Mouse (Mus musculus): Measurements from ENCODE around the gene Pip4p1. TPM values are rescaled to one million over a fixed set of nuclear protein-coding genes. Genes with fewer than 3 reads are reported as not detected.
"Not testable (repeated sequence)": the region's sequence is repeated elsewhere in the genome, so short reads cannot be mapped to it uniquely, and the experiment has no call there.

Pip4p1 gene
- total RNA-seq (2022): 10 to 100 TPM; 19.3 to 24.5 (median 20.6) TPM

- peak; percentile 99 for DNase-seq (ENCODE audit: low spot score)
Measured at GRCm38 (mm10) chr14:50930754-50931492, at the start of gene Pip4p1, which contains the start of gene Pnp. Gene Pip4p1, minus strand, starts transcription at chr14:50930856. Gene Pnp, plus strand, starts transcription at chr14:50931082.

GRCm38 (mm10) chr14:50979631-50980030, 49.0 kb upstream of the Pip4p1 start:
- no peak for DNase-seq (ENCODE audit: low spot score)

DNA sequence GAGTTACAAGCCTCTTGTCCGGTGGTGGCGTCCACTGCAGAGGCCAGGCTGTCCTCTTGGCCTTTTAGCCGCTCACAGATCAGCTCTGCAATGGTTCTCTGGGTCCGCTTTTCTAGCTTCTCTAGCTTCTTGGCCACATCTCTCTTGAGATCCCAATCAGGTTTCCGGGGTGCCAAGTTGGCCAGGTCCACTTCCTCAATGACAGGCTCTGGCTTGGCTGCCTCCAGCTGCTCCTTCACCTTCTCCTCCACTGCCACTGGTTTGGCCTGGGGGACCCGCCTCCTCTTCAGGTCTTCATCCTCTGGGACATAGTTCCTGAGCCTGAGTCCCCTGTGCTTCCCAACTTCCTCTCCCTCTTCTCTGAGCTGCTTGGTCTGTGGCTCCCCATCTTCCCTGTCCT, 47.8 kb upstream of the Pip4p1 start:
- not testable (repeated sequence) for DNase-seq (ENCODE audit: low spot score)

DNA sequence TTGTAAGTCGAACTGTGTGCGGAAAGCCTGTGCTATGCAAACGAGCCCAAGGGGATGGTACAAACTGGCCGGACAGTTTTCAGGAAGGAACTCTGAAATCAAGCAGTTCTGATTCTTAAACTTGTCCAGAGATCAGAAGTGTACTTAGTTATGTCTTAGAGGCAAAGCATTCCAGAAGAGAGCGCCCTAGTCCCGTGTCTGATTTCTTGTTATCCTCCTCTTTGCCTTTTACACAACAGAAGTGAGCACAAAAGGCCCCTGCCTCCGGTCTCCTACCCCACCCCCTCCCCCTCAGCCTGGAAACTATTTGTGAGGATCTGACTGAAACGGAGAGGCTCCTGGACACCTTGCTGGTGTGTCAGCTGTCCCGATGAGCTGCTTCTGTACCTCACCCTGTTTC, 46.0 kb upstream of the Pip4p1 start:
- peak; percentile 47 for DNase-seq (ENCODE audit: low spot score)

GRCm38 (mm10) chr14:50975001-50975400, 44.3 kb upstream of the Pip4p1 start:
- no peak for DNase-seq (ENCODE audit: low spot score)

DNA sequence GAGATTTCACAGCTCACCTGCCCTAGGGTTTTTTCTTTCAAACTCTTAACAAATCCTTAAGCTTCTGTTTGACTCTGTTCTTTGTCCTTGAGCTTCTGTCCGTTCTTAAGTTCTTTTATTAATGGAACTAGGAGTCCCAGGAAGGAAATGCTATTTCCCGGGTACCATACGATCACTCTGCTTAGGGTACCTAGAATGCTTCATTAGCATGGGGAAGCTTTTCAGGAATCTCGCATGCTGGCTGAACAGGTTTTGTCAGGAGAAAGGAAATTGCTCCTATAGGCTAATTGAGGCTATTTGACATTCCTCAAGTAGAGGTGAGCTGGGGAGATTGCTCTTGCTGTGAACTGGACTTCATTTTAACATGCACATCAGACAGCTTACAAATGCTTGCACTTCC, 43.0 kb upstream of the Pip4p1 start:
- no peak for DNase-seq (ENCODE audit: low spot score)

DNA sequence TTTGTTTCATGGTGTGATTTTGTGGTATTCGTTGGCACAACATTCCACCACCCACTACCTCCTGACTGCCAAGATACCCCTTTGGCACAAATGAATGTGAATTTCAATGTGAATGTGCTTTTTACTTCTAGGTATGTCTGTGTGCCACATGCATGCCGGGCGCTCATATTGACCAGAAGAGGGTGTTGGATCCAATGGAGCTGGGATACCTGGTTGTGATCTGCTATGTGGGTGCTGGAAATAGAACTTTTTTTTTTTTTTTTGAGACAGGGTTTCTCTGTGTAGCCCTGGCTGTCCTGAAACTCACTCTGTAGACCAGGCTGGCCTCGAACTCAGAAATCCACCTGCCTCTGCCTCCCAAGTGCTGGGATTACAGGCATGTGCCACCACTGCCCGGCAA, 42.4 kb upstream of the Pip4p1 start:
- DNase-seq (ENCODE audit: low spot score): not testable (repeated sequence)

- DNase-seq (ENCODE audit: low spot score): no peak
Measured at GRCm38 (mm10) chr14:50970822-50971221, 40.2 kb upstream of the Pip4p1 start.

DNA sequence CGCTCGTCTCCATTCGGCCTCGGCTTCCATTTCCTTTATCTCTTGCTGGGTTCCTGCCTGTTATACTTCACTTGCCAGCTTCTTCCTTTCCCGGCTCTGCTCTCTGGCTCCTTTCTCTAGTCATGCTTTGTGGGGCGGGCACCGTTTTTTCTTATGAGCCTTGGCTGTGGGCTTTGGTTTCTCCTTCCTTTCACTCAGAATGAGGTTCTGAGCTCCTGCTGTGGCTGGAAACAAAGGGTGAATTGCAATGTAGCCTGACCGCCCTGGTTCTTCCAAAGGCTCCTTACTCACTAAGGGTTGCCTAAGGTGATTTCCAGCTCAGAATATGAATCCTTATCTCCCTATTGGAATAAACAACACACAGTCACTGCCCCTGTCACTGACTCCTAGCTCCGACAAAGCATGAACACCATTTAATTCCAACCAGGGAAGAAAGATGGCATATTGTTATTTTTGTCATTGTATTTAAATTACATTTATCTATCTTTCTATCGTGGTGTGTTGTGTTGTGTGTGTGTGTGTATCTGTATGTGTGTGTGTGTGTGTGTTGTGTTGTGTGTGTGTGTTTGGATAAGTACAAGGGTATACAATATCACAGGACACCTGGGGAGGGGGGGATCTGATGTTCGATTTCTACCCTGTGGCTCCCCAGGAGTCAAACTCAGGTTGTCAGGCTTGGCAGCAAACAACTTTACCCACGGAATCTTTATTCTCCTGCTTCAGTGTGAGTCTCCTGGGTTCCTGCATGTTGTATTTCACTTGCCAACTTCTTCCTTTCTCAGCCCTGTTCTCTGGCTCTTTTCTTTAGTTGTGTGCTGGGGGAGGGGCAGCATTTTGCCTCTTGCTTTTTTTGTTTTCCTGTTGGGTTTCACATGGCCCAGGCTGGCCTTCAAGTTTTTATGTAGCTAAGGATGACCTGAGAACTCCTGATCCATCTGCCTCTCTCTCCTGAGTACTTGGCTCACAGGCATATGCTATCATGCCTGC, 39.2 kb upstream of the Pip4p1 start:
- peak; percentile 38 for DNase-seq (ENCODE audit: low spot score)

DNA sequence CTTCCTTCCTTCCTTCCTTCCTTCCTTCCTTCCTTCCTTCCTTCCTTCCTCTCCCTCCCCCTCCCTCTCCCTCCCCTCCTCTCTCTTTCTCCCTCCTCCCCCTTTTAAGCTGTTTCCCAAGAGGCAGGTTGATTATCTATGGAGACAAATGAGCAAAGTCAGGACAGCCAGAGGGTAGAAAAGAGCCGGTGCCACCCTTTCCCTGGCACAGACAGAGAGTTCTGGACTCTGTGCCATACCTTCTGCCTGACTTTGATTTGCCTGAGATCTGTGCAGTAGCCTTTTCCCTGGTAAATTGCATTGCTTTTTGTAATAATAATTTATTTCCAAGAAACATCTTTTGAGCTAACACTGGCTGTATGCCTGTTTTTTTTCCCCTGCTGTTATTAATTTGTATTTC, 38.4 kb upstream of the Pip4p1 start:
- no peak for DNase-seq (ENCODE audit: low spot score)

DNA sequence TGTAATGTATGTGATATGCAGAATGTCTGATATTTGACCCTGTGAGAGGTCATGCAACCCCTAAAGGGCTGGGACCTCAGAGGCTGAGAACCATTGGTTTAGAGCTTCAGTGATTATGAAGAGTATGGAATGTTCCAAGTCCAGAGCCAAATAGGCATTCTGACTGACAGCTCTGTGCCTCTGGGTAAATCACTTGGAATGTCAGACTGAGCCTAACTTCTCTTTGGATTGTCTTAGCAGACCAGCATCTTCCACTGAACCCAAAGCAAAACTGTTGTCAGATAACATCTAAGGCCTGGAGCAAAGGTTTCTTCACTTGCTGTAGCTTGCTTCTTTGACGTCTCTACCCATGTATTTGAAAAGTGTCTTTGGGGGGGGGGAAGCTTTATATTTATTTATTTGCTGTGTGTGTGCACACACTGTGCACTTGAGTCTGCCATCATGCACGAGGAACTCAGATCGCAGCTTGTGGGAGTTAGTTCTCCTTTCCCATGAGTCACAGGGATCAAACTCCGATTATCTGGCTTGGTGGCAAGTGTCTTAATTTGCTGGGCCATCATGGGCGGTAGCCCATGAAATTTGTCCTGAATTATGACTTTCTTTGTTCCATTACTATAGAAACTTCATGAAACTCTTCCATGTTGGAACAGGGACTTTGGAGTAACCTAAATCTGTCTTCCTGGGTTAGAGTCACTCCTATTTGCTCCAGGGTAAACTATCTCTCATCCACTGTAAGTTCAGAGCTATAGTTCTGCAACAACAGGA, 37.7 kb upstream of the Pip4p1 start:
- no peak for DNase-seq (ENCODE audit: low spot score)

DNA sequence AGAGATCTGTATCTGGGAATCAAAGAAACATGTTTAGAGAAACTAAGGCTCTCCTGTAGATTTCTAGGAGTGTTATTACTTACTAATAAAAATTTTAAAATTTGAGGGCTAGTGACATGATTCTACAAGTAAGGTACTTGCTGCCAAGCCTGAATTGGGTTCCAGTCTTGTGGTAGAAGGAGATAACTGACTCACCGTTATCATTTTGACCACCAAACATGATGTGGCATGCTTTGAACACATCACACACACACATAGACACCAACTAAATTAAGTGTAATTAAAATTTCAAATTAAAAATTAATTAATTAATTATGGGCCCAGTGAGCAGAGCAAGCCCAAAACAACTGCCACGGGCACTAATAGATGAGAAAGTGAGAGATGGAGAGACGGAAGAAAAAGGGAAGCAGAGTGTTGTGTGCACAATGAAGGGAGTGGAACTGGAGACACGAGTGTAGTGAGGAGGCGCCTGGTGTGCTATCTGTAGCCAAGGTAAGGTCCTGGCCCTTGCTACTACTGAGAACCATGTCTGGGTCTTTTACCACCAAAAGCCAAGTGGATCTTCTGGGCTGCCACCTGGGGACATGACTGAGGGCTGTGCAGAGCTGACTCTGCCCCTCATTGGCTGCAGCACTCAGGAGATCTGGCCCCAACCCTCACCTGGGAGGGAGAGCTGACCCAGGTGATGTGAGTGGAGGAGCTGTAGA, 27.8 kb upstream of the Pip4p1 start:
- not testable (repeated sequence) for DNase-seq (ENCODE audit: low spot score)

- not testable (repeated sequence) for DNase-seq (ENCODE audit: low spot score)
Measured at GRCm38 (mm10) chr14:50957146-50957545, 26.5 kb upstream of the Pip4p1 start.

DNA sequence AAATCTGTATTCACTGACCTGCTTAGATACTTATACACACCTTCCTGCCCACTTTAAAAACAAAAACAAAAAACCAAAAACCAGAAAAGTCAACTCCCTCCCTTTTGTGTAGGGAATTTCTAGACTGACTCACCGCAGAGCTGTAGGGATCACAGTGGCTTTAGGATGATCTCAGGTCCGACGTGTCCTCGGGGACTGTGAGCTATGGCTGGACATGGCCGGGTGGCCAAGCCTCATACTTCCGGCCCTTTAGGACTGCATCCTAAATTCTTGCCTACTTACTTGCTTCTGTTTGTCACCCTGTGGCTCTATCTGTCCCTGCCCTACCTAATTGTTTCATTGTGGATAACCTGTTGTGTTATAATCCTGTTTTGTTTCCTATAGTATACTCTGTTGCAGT, 26.1 kb upstream of the Pip4p1 start:
- DNase-seq (ENCODE audit: low spot score): not testable (repeated sequence)

- DNase-seq (ENCODE audit: low spot score): peak; percentile 55
Measured at GRCm38 (mm10) chr14:50955942-50956508, 25.4 kb upstream of the Pip4p1 start, which contains the start of gene Pnp2. Gene Pnp2, plus strand, starts transcription at chr14:50955992.

DNA sequence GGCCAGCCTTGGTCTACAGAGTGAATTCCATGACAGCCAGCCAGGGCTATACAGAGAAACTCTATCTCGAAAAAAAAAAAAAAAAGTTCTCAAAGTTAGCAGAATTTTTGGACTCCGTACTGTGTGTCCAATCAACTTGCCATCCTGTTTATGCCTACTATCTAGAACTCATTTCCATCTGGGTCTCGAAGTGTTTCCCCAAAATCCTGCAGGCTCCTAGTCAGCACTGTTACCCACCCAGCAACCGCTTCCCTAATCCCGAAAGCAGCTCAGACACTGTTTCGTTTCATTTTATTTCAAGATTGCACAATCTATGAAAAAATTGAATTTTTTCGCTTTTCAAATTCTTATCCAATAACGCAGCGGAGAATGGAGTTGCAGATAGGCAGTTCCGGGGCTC, 24.8 kb upstream of the Pip4p1 start:
- no peak for DNase-seq (ENCODE audit: low spot score)

DNA sequence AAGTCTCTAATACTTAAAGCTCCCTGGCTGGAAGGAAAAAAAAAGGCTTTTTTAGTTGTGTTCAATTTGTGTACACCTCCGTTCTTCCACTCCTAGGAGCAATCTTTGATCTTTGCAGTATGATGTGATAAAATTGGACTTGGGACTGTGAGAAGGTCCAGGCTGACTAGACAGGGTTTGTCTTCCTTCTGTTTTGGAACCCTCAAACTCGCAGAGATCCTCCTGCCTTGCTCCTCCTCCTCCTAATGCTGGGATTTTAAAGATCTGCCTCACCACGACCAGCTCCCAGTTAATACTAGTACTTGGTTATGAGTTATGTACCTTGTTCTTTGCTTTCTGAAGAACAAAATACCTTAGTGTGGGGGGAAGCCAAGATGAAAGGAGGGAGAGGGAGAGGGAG, 14.9 kb upstream of the Pip4p1 start:
- not testable (repeated sequence) for DNase-seq (ENCODE audit: low spot score)

DNA sequence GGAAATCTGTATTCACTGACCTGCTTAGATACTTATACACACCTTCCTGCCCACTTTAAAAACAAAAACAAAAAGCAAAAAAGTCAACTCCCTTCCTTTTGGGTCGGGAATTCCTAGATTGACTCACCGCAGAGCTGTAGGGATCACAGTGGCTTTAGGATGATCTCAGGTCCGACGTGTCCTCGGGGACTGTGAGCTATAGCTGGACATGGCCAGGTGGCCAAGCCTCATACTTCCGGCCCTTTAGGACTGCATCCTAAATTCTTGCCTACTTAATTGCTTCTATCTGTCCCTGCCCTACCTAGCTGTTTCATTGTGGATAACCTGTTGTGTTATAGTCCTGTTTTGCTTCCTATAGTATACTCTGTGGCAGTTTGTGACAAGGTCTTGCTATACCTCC, 14.4 kb upstream of the Pip4p1 start:
- DNase-seq (ENCODE audit: low spot score): not testable (repeated sequence)

- not testable (repeated sequence) for DNase-seq (ENCODE audit: low spot score)
Measured at GRCm38 (mm10) chr14:50944668-50945033, 14.0 kb upstream of the Pip4p1 start.

DNA sequence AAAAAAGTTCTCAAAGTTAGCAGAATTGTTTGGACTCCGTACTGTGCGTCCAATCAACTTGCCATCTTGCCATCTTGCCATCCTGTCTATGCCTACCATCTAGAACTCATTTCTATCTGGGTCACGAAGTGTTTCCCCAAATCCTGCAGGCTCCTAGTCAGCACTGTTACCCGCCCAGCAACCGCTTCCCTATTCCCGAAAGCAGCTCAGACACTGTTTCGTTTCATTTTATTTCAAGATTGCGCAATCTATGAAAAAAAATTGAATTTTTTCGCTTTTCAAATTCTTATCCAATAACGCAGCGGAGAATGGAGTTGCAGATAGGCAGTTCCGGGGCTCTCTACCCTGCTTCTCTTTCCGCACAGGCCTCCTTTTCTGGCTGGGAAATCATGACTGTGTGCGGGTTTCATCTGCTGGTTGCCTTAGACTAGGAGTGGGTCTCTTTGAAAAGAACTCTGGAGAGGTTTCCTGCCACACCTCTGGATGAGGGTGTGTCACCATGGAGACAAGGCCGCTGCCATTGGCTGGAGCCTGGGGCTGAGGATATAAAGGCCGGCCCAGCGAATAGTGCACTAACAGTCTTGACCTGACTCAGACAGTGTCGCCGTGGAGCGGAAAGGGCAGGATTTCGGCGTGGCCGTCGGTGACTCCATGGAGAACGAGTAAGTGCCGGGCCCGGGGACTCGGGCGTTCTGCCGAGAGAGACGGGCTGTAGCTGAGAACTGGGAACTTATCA, 13.4 kb upstream of the Pip4p1 start, which contains the start of gene Gm49342:
TSS of gene Gm49342 (plus strand) at position 586 of the 736 bp plus-strand sequence.
- peak; percentile 98 for DNase-seq (ENCODE audit: low spot score)

Data from heart, adult 8-10 months (tissue).